Mouse (Mus musculus) CH12.LX (cell line): ENCODE measurements around the gene Rps27a.

Experiments
- EP300 ChIP-seq: IDR thresholded peaks from 2 replicates; pipeline ENCODE4 v1.6.1; 2011; ENCODE audit warnings: low read length, improper control_type of control experiment
- NELFE ChIP-seq: IDR thresholded peaks from 2 replicates; pipeline ENCODE4 v1.6.1; 2011; ENCODE audit warnings: low read depth, low read length, improper control_type of control experiment
- POLR2A ChIP-seq: IDR thresholded peaks from 2 replicates; pipeline ENCODE4 v1.6.1; 2011; ENCODE audit warnings: low read depth, mild to moderate bottlenecking, improper control_type of control experiment, low read length
- POLR2AphosphoS2 ChIP-seq: IDR thresholded peaks from 2 replicates; pipeline ENCODE4 v1.6.1; 2011; ENCODE audit warnings: low read depth, low read length, improper control_type of control experiment

- TF ChIP-seq POLR2A (no peak), POLR2AphosphoS2 (no peak), EP300 (no peak), NELFE (no peak)
Measured at GRCm38 (mm10) chr11:29579610-29580009, 31.7 kb upstream of the Rps27a start.
